Mouse (Mus musculus): ENCODE measurements around the gene Tcea3. TPM values are rescaled to one million over a fixed set of nuclear protein-coding genes. Genes with fewer than 3 reads are reported as not detected.

The Tcea3 gene
- total and polyA plus RNA-seq, 3 experiments, result 46.9 to 138 (median 112) TPM

- H3K27me3 ChIP-seq (ENCODE audit: control insufficient read depth, insufficient read depth, low read length), result no peaks in the 10 kb centered on the region
- TF ChIP-seq CTCF (IDR thresholded peaks at IDR 0.05) (no peak), EP300 (IDR thresholded peaks at IDR 0.05; ENCODE audit: insufficient read depth, low read depth, low read length) (no peak), POLR2A (IDR thresholded peaks at IDR 0.05; ENCODE audit: insufficient read depth, low read depth, low read length) (no peak)
- WGBS, result 70% methylated on average over 14 of the region's 14 CpGs
Measured at GRCm38 (mm10) chr4:136240123-136240522, 7.4 kb upstream of the Tcea3 start.

GRCm38 (mm10) chr4:136240955-136241354 is 6.6 kb upstream of the Tcea3 start:
- Histone ChIP-seq H3K27me3 (ENCODE audit: control insufficient read depth, insufficient read depth, low read length) (no peaks in the 10 kb centered on the region), H3K9ac (ENCODE audit: low read depth, low read length) (no peak overlapping the region), H3K4me1 (ENCODE audit: control insufficient read depth, insufficient read depth, low read length) (no peaks in the 10 kb centered on the region), H3K27ac (no peak overlapping the region), H3K36me3 (ENCODE audit: control insufficient read depth, insufficient read depth, low read length) (no peaks in the 10 kb centered on the region), H3K4me3 (no peak overlapping the region), H3K79me2 (replicated peaks; ENCODE audit: control insufficient read depth, insufficient read depth, low read length) (no peaks in the 10 kb centered on the region)
- intact Hi-C loops (cut with DNase I), result loop anchor here (5.0 kb wide), 1 partner anchor 79 kb away; no protein-coding TSS in a partner anchor
- TF ChIP-seq POLR2A (IDR thresholded peaks at IDR 0.05; ENCODE audit: insufficient read depth, low read depth, low read length) (no peak), EP300 (IDR thresholded peaks at IDR 0.05; ENCODE audit: insufficient read depth, low read depth, low read length) (no peak), CTCF (IDR thresholded peaks at IDR 0.05) (no peak)
- no peak for DNase-seq
- 68% methylated on average over 8 of the region's 8 CpGs for WGBS

More at GRCm38 (mm10) chr4:136240123-136240522, 7.4 kb upstream of the Tcea3 start:
- H3K27ac ChIP-seq, result no peak overlapping the region
- H3K9ac ChIP-seq (ENCODE audit: low read depth, low read length), result no peak overlapping the region
- intact Hi-C loops (cut with DNase I), result loop anchor here (5.0 kb wide), 1 partner anchor 78 kb away; no protein-coding TSS in a partner anchor
- H3K4me1 ChIP-seq (ENCODE audit: control insufficient read depth, insufficient read depth, low read length), result no peaks in the 10 kb centered on the region
- no peak for DNase-seq
- no peaks in the 10 kb centered on the region for H3K36me3 ChIP-seq (ENCODE audit: control insufficient read depth, insufficient read depth, low read length)
- H3K79me2 ChIP-seq (replicated peaks; ENCODE audit: control insufficient read depth, insufficient read depth, low read length), result no peaks in the 10 kb centered on the region
- H3K4me3 ChIP-seq, result no peak overlapping the region

GRCm38 (mm10) chr4:136242065-136242703 is 5.3 kb upstream of the Tcea3 start:
- no peak for TF ChIP-seq EP300 (IDR thresholded peaks at IDR 0.05; ENCODE audit: insufficient read depth, low read depth, low read length)
- TF ChIP-seq CTCF (IDR thresholded peaks at IDR 0.05), result peak; percentile 83
- TF ChIP-seq POLR2A (IDR thresholded peaks at IDR 0.05; ENCODE audit: insufficient read depth, low read depth, low read length), result no peak
- DNase-seq, result no peak
- peaks cover 3% of the 10 kb centered on the region for H3K4me1 ChIP-seq (ENCODE audit: control insufficient read depth, insufficient read depth, low read length)
- H3K27ac ChIP-seq, result no peak overlapping the region
- WGBS, result 49% methylated on average over 8 of the region's 8 CpGs
- no peak overlapping the region for H3K9ac ChIP-seq (ENCODE audit: low read depth, low read length)
- intact Hi-C loops (cut with DNase I), result loop anchor here (5.0 kb wide), 1 partner anchor 80 kb away; no protein-coding TSS in a partner anchor
- no peak overlapping the region for H3K4me3 ChIP-seq
- no peaks in the 10 kb centered on the region for H3K79me2 ChIP-seq (replicated peaks; ENCODE audit: control insufficient read depth, insufficient read depth, low read length)
- no peaks in the 10 kb centered on the region for H3K36me3 ChIP-seq (ENCODE audit: control insufficient read depth, insufficient read depth, low read length)
- no peaks in the 10 kb centered on the region for H3K27me3 ChIP-seq (ENCODE audit: control insufficient read depth, insufficient read depth, low read length)

GRCm38 (mm10) chr4:136242728-136243127 is 4.8 kb upstream of the Tcea3 start:
- Histone ChIP-seq H3K79me2 (replicated peaks; ENCODE audit: control insufficient read depth, insufficient read depth, low read length) (no peaks in the 10 kb centered on the region), H3K4me3 (no peak overlapping the region), H3K27ac (no peak overlapping the region), H3K36me3 (ENCODE audit: control insufficient read depth, insufficient read depth, low read length) (no peaks in the 10 kb centered on the region), H3K4me1 (ENCODE audit: control insufficient read depth, insufficient read depth, low read length) (peaks cover 3% of the 10 kb centered on the region), H3K9ac (ENCODE audit: low read depth, low read length) (no peak overlapping the region), H3K27me3 (ENCODE audit: control insufficient read depth, insufficient read depth, low read length) (no peaks in the 10 kb centered on the region)
- WGBS, result 92% methylated on average over 7 of the region's 7 CpGs
- intact Hi-C loops (cut with DNase I), result loop anchor here (5.0 kb wide), 1 partner anchor 80 kb away; no protein-coding TSS in a partner anchor
- TF ChIP-seq POLR2A (IDR thresholded peaks at IDR 0.05; ENCODE audit: insufficient read depth, low read depth, low read length), result no peak
- TF ChIP-seq CTCF (IDR thresholded peaks at IDR 0.05), result no peak
- DNase-seq, result no peak

GRCm38 (mm10) chr4:136244208-136244607 is 3.3 kb upstream of the Tcea3 start:
- Histone ChIP-seq H3K4me3 (no peak overlapping the region), H3K79me2 (replicated peaks; ENCODE audit: control insufficient read depth, insufficient read depth, low read length) (no peaks in the 10 kb centered on the region), H3K27ac (no peak overlapping the region), H3K4me1 (ENCODE audit: control insufficient read depth, insufficient read depth, low read length) (peaks cover 3% of the 10 kb centered on the region), H3K36me3 (ENCODE audit: control insufficient read depth, insufficient read depth, low read length) (no peaks in the 10 kb centered on the region), H3K9ac (ENCODE audit: low read depth, low read length) (no peak overlapping the region), H3K27me3 (ENCODE audit: control insufficient read depth, insufficient read depth, low read length) (no peaks in the 10 kb centered on the region)
- no peak for DNase-seq
- no peak for TF ChIP-seq POLR2A (IDR thresholded peaks at IDR 0.05; ENCODE audit: insufficient read depth, low read depth, low read length)
- TF ChIP-seq EP300 (IDR thresholded peaks at IDR 0.05; ENCODE audit: insufficient read depth, low read depth, low read length), result no peak
- no peak for TF ChIP-seq CTCF (IDR thresholded peaks at IDR 0.05)
- intact Hi-C loops (cut with DNase I), result loop anchor here (5.0 kb wide), 1 partner anchor 82 kb away; no protein-coding TSS in a partner anchor
- 56% methylated on average over 7 of the region's 7 CpGs for WGBS

- no peak overlapping the region for H3K9ac ChIP-seq (ENCODE audit: low read depth, low read length)
- H3K4me3 ChIP-seq, result no peak overlapping the region
- DNase-seq, result no peak
- no peak overlapping the region for H3K27ac ChIP-seq
- H3K79me2 ChIP-seq (replicated peaks; ENCODE audit: control insufficient read depth, insufficient read depth, low read length), result no peaks in the 10 kb centered on the region
- no peaks in the 10 kb centered on the region for H3K27me3 ChIP-seq (ENCODE audit: control insufficient read depth, insufficient read depth, low read length)
- no peaks in the 10 kb centered on the region for H3K36me3 ChIP-seq (ENCODE audit: control insufficient read depth, insufficient read depth, low read length)
- intact Hi-C loops (cut with DNase I), result no loop called here
- TF ChIP-seq POLR2A (IDR thresholded peaks at IDR 0.05; ENCODE audit: insufficient read depth, low read depth, low read length) (no peak), EP300 (IDR thresholded peaks at IDR 0.05; ENCODE audit: insufficient read depth, low read depth, low read length) (no peak), CTCF (IDR thresholded peaks at IDR 0.05) (no peak)
- H3K4me1 ChIP-seq (ENCODE audit: control insufficient read depth, insufficient read depth, low read length), result peaks cover 6% of the 10 kb centered on the region
- whole genome bisulfite sequencing, result 61% methylated on average over 5 of the region's 5 CpGs
Measured at GRCm38 (mm10) chr4:136245681-136246080, 1.8 kb upstream of the Tcea3 start.
